Mouse (Mus musculus) mesoderm, embryonic 11.5 days (tissue): Measurements from ENCODE around the gene Ifna4.
"Not testable (repeated sequence)": the region's sequence is repeated elsewhere in the genome, so short reads cannot be mapped to it uniquely, and the experiment has no call there.

ENCODE experiments used
- DNase-seq: peaks from one replicate; pipeline ENCODE4 v3.0.0-alpha.2; 2012; ENCODE audit warnings: low read depth, low spot score

Gene Ifna4

GRCm38 (mm10) chr4:88841438-88841911, at the start of gene Ifna4:
TSS of gene Ifna4 (plus strand) at chr4:88841861.
- DNase-seq: no peak

- not testable (repeated sequence) for DNase-seq
These were observed 47.6 kb upstream of the Ifna4 start, which contains the start of gene Gm13275 for GRCm38 (mm10) chr4:88793936-88794675. TSS of gene Gm13275 (plus strand) at chr4:88794487.

DNA sequence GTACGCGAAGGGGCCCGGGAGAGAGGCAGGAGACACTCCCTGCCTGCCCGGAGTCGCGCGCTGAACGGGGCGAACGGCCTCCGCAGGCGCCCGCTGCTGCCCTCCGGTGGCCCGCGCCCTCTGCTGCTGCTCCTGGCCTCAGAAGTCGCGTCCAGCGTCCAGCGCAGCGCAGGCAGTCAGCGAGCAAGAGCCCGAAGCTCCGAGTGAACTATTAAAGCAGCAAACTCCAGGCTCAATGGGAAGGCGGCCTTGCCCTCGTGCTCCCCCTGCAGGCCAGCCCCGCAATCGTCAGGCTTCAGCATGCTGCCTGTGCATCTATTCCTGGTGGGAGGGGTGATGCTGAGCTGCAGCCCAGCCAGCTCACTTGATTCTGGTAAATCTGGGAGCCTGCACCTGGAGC, 44.6 kb upstream of the Ifna4 start, which contains the start of gene Gm13279:
TSS of gene Gm13279 (plus strand) at position 301 of the 400 bp plus-strand sequence.
- DNase-seq: not testable (repeated sequence)

DNA sequence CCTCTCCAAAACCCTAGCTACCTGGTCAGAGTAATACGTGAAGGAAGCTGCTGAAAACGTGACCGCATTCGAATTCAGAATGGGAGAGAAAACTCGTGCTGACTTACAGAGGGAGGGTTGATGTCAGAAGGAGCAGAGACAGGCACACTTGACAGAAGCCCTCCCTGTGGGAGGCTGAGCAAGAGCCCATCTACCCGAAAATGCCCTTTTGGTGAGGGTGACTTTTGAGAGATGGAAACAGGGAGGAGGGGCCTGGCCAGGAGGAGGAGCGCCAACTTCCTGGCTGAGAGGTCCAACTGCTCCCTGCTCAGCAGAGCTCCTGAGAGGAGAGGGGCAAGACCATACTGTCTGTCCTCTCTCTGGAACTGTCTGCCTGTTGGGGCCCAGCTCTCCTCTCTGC, 42.3 kb upstream of the Ifna4 start, which contains the start of gene Gm13285:
TSS of gene Gm13285 (plus strand) at position 301 of the 400 bp plus-strand sequence.
- not testable (repeated sequence) for DNase-seq

GRCm38 (mm10) chr4:88802954-88803353, 38.7 kb upstream of the Ifna4 start, which contains the start of gene Gm13287:
TSS of gene Gm13287 (plus strand) at chr4:88803254.
- not testable (repeated sequence) for DNase-seq

DNA sequence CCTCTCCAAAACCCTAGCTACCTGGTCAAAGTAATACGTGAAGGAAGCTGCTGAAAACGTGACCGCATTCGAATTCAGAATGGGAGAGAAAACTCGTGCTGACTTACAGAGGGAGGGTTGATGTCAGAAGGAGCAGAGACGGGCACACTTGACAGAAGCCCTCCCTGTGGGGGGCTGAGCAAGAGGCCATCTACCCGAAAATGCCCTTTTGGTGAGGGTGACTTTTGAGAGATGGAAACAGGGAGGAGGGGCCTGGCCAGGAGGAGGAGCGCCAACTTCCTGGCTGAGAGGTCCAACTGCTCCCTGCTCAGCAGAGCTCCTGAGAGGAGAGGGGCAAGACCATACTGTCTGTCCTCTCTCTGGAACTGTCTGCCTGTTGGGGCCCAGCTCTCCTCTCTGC, 36.4 kb upstream of the Ifna4 start, which contains the start of gene Gm13288:
TSS of gene Gm13288 (plus strand) at position 301 of the 400 bp plus-strand sequence.
- not testable (repeated sequence) for DNase-seq

GRCm38 (mm10) chr4:88805761-88806160, 35.9 kb upstream of the Ifna4 start:
- not testable (repeated sequence) for DNase-seq

GRCm38 (mm10) chr4:88815928-88816327, 25.7 kb upstream of the Ifna4 start, which contains the start of gene Ifna7:
TSS of gene Ifna7 (plus strand) at chr4:88816228.
- DNase-seq: no peak

- no peak for DNase-seq
These were observed 22.0 kb upstream of the Ifna4 start, which contains the start of gene Ifna11 for GRCm38 (mm10) chr4:88819659-88820058. TSS of gene Ifna11 (plus strand) at chr4:88819959.

- DNase-seq: peak; percentile 4
These were observed 18.7 kb upstream of the Ifna4 start for GRCm38 (mm10) chr4:88822995-88823394.

DNA sequence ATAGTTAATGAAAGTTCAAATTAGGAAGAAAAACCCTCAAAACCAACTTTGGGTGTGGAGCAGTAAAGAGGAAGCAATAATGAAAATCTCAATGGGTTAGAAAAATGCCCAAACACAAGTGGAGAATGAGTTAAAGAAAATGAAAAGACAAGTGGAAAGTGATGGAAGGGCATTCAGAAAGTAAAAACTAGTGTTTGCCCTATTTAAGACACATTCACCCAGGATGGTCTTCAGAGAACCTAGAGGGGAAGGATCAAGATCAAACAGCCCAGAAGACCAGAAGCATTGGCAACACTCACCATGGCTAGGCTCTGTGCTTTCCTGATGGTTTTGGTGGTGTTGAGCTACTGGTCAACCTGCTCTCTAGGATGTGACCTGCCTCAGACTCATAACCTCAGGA, 14.5 kb upstream of the Ifna4 start, which contains the start of gene Ifna6:
TSS of gene Ifna6 (plus strand) at position 301 of the 400 bp plus-strand sequence.
- DNase-seq: not testable (repeated sequence)

DNA sequence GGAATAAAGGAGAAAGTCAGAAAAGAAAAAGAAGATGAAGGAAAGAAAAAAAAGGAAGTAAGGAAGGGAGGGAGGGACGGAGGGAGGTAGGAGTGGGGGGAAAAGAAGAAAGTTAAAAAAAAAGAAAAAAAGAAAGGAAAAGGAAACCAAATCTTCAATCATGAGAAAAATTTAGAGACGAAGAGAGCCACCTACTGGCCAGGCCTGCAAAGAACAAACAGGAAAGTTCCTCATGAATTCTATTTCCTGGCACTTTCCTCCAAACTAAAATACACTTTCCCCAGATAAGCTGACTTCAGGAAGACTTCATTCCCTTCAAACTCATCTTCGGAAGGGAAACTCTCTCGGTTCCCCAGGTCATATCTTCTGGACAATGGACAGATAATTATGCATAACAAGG, 11.1 kb upstream of the Ifna4 start:
- peak; percentile 16 for DNase-seq

DNA sequence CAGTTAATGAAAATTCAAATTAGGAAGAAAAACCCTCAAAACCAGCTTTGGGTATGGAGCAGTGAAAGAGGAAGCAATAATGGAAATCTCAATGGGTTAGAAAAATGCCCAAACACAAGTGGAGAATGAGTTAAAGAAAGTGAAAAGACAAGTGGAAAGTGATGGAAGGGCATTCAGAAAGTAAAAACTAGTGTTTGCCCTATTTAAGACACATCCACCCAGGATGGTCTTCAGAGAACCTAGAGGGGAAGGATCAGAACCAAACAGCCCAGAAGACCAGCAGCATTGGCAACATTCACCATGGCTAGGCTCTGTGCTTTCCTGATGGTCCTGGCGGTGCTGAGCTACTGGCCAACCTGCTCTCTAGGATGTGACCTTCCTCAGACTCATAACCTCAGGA, 6.4 kb upstream of the Ifna4 start, which contains the start of gene Ifna5:
TSS of gene Ifna5 (plus strand) at position 301 of the 400 bp plus-strand sequence.
- DNase-seq: not testable (repeated sequence)

DNA sequence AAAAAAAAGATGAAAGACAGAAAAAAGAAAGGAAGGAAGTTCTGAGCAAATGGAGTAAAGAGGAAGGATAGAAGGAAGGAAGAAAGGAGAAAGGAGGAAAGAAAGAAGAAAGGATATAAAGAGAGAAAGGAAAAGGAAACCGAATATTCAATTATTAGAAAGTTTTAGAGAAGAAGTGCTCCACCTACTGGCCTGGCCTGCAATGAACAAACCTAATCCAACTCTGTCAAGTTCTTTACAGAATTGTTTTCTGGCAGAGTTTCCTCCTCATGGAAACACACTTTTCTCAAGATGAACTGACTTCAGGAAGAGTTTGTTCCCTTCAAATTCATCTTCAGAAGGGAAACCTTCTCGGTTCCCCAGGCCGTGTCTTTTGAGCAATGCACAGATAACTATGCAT, 2.8 kb upstream of the Ifna4 start:
- DNase-seq: no peak

- no peak for DNase-seq
These were observed 1.6 kb upstream of the Ifna4 start for GRCm38 (mm10) chr4:88840058-88840457.

- no peak for DNase-seq
These were observed 3.7 kb downstream of the Ifna4 start for GRCm38 (mm10) chr4:88845334-88845733.

- DNase-seq: no peak
These were observed 8.0 kb downstream of the Ifna4 start, which contains the start of gene Ifna1 for GRCm38 (mm10) chr4:88849698-88850097. TSS of gene Ifna1 (plus strand) at chr4:88850087.

GRCm38 (mm10) chr4:88851026-88851763, 9.5 kb downstream of the Ifna4 start:
- no peak for DNase-seq

GRCm38 (mm10) chr4:88859214-88859613, 17.6 kb downstream of the Ifna4 start:
- no peak for DNase-seq

DNA sequence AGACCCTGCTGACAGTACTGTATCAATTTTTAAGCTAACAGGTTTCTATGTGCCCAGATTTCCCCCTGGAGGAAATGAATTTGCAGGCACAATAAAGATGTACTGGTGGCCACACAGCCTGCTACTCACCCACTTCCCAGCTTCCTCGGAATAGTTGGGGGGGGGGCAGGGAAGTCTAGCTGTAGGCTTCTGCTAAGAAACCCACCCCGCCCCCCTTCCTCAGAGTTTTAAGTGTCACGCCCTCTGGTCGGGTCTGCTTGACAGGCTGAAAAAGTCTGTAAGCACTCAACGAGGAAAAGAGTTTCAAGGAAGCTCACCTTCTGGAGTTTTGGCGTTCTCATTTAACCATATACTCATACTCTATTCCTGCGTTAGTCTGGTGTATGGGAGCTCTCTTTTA, 21.6 kb downstream of the Ifna4 start:
- DNase-seq: no peak

DNA sequence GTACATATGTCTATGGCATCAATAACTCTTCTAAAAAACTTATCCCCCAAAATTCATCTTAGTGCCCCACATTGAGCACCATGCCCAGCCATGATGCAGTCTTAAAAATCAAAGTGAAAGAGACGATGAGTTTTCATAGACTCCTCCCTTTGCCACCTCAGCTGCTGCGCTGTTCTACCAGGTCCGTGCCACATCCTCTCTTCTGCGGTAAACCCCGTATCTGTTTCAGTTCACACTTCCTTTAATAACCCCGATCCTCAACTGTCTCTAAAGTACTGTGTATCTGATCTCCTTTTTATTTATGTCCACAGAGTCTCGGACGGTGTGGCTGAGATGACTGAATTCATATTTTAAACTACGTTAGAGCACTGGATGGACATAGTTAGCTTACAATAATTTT, 22.9 kb downstream of the Ifna4 start:
- no peak for DNase-seq
